Mouse (Mus musculus): ENCODE results near the gene Dag1.

GRCm38 (mm10) chr9:108308141-108308540 is 44.4 kb upstream of the Dag1 start:
- TF ChIP-seq CTCF (IDR thresholded peaks at IDR 0.05; ENCODE audit: low read depth, low read length) = no peak
- no peak for TF ChIP-seq POLR2A (IDR thresholded peaks at IDR 0.05; ENCODE audit: borderline replicate concordance, low read depth, low read length)
